Mouse (Mus musculus) brain, embryonic 14.5 days (tissue): ENCODE data around the gene Plekhj1.

Source experiments
- CTCF ChIP-seq: fragments of 200-500 bp; IDR thresholded peaks from 2 replicates; pipeline ENCODE4 v1.5.1; 2012; ENCODE audit warnings: inconsistent platforms, mild to moderate bottlenecking, moderate library complexity, borderline replicate concordance; ENCODE audit not compliant: insufficient read depth, insufficient read length; ENCODE audit errors: extremely low read depth
- POLR2A ChIP-seq: fragments of 200-500 bp; IDR thresholded peaks from 2 replicates; pipeline ENCODE4 v1.6.1; 2012; ENCODE audit warnings: mild to moderate bottlenecking, inconsistent platforms, borderline replicate concordance; ENCODE audit not compliant: poor library complexity, insufficient read depth, insufficient read length, severe bottlenecking; ENCODE audit errors: extremely low read depth

GRCm38 (mm10) chr10:80842334-80842733 lies 43.9 kb upstream of the Plekhj1 start:
- TF ChIP-seq CTCF (no peak), POLR2A (no peak)
